Mouse (Mus musculus) neural tube, embryonic 11.5 days (tissue): ENCODE results near the gene Shisa7. TPM values are rescaled to one million over a fixed set of nuclear protein-coding genes. Genes with fewer than 3 reads are reported as not detected.
"Not testable (repeated sequence)": the region's sequence is repeated elsewhere in the genome, so short reads cannot be mapped to it uniquely, and the experiment has no call there.

Experiments
- ATAC-seq: fragments of 200-750 bp; cut with Nextera tagmentation; 2 replicates; pipeline ENCODE4 v1.8.0; 2017; ENCODE audit warnings: moderate number of reproducible peaks, mild to moderate bottlenecking, moderate TSS enrichment, moderate library complexity; ENCODE audit not compliant: insufficient read depth, low FRiP score, low TSS enrichment
- DNase-seq: peaks from one replicate; pipeline ENCODE4 v3.0.0-alpha.2; 2015; ENCODE audit warnings: low spot score
- H3K27ac ChIP-seq: fragments of 300-500 bp; sonication (generic); 2 replicates; pipeline ENCODE4 v1.5.1; 2014; ENCODE audit warnings: low read depth, mild to moderate bottlenecking, low read length
- H3K27me3 ChIP-seq: fragments of 300-500 bp; sonication (generic); 2 replicates; pipeline ENCODE4 v1.6.1; 2014; ENCODE audit warnings: mild to moderate bottlenecking, low read length, mixed read lengths; ENCODE audit not compliant: control insufficient read depth, insufficient read depth
- H3K36me3 ChIP-seq: fragments of 300-500 bp; sonication (generic); 2 replicates; pipeline ENCODE4 v1.6.1; 2014; ENCODE audit warnings: mild to moderate bottlenecking, low read length, moderate library complexity, mixed read lengths; ENCODE audit not compliant: control insufficient read depth, insufficient read depth
- H3K4me1 ChIP-seq: fragments of 300-500 bp; sonication (generic); 2 replicates; pipeline ENCODE4 v1.6.1; 2014; ENCODE audit warnings: low read length, mixed read lengths; ENCODE audit not compliant: control insufficient read depth, insufficient read depth
- H3K4me2 ChIP-seq: fragments of 300-500 bp; sonication (generic); 2 replicates; pipeline ENCODE4 v1.6.1; 2014; ENCODE audit warnings: low read depth, mild to moderate bottlenecking, moderate library complexity
- H3K4me3 ChIP-seq: fragments of 300-500 bp; sonication (generic); 2 replicates; pipeline ENCODE4 v1.5.1; 2014; ENCODE audit warnings: low read depth, low read length
- H3K9ac ChIP-seq: fragments of 300-500 bp; sonication (generic); 2 replicates; pipeline ENCODE4 v1.6.1; 2014; ENCODE audit warnings: mild to moderate bottlenecking, low read length
- H3K9me3 ChIP-seq: fragments of 300-500 bp; sonication (generic); 2 replicates; pipeline ENCODE4 v1.6.1; 2016; ENCODE audit warnings: low read length; ENCODE audit not compliant: control insufficient read depth
- WGBS: fragments of 180-500 bp; shearing (Covaris S2); extraction: QIAGEN DNeasy Blood & Tissue Kit; methylation state at CpG from one replicate; pipeline ENCODE4 v1.1.7; 2014; 5-methylcytosine and 5-hydroxymethylcytosine counted together
- polyA plus RNA-seq: library from polyadenylated mRNA; unstranded; fragments of >200 nt; fragmentation: Nextera tagmentation; extraction: Ambion mirVana; gene quantifications from 2 replicates; pipeline ENCODE4 v1.2.1, GENCODE M21; 2014

The Shisa7 gene
- polyA plus RNA-seq, 1 experiment from 2014 or later: 3.2 TPM

DNA sequence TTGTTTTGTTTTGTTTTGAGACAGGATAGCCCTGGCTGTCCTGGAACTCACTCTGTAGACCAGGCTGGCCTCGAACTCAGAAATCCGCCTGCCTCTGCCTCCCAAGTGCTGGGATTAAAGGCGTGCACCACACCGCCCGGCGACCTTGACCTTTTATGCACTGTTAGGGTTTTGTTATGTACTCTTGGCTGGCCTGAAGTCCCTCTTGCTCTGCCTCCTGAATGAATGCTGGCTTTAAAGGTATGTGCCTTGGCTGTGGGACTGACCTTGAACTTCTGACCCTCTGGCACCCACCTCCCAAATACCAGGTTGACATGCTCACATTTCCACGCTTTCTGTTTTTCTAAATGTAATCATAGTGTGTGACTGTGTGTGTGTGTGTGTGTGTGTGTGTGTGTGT, 23.6 kb downstream of the Shisa7 start:
- H3K27me3 ChIP-seq, H3K4me3 ChIP-seq, H3K9ac ChIP-seq, H3K9me3 ChIP-seq, H3K4me1 ChIP-seq, H3K36me3 ChIP-seq, H3K27ac ChIP-seq, DNase-seq, H3K4me2 ChIP-seq, ATAC-seq: not testable (repeated sequence)
- 92% methylated on average over 7 of the region's 7 CpGs for WGBS

DNA sequence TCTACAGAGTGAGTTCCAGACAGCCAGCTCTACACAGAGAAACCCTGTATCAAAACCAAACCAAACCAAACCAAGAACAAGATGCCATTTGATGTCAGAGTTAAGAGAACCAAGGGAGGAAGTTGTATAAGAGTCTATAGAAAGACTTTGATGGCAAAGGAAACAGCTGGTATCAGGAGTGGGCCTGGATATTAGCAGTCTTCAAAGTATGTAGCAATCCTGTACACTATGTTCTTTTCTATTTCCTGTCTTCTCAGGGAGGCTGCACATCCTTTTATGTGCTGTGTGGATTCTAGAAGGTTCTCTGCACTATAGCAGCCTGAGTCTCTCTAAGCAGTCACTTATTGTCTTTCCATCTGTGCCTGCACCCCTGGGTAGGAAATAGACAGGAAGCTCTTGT, 27.9 kb downstream of the Shisa7 start:
- Histone ChIP-seq H3K4me2 (no peak overlapping the region), H3K4me3 (no peak overlapping the region), H3K9ac (no peak overlapping the region), H3K27me3 (no peaks in the 10 kb centered on the region), H3K9me3 (no peaks in the 10 kb centered on the region), H3K27ac (no peak overlapping the region), H3K36me3 (no peaks in the 10 kb centered on the region), H3K4me1 (peaks cover 3% of the 10 kb centered on the region; the same call in 1 of the 2 replicates)
- no peak for DNase-seq
- ATAC-seq: no peak

DNA sequence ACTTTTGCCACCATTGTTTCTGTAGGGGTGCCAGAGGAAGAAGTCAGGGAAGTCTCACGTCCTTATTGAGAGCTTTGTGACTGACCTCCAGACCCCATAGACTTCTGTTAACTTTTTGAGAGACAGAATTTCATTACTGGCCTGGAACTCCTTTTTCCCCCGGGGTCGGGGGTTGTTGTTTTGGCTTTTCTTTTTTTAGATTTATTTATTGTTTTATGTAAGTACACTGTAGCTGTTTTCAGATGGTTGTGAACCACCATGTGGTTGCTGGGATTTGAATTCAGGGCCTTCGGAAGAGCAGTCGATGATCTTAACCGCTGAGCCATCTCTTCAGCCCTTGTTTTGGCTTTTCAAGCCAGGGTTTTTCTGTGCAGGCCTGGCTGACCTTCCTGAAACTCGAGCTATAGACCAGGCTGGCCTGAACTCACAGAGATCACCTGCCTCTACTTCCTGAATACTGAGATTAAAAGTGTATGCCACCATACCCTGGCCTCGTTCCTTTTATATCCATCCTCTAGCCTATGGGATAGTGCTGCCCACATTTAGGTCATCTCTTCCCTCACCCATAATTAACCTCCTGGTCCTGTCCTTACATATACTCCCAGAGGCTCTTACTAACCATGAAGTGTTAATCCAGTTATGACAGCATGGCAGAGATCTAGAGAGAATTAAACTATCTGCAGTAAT, 31.2 kb downstream of the Shisa7 start:
- peaks cover 5% of the 10 kb centered on the region; the same call in 1 of the 2 replicates for H3K36me3 ChIP-seq
- H3K27ac ChIP-seq: peak overlapping the region; percentile 56; the same call in 1 of the 2 replicates
- peak overlapping the region; percentile 99 for H3K4me3 ChIP-seq
- H3K9ac ChIP-seq: peak overlapping the region; percentile 44
- DNase-seq: no peak
- no peak for ATAC-seq
- H3K4me1 ChIP-seq: peaks cover 8% of the 10 kb centered on the region
- H3K27me3 ChIP-seq: no peaks in the 10 kb centered on the region
- no peaks in the 10 kb centered on the region for H3K9me3 ChIP-seq
- 22% methylated on average over 8 of the region's 8 CpGs for WGBS
- H3K4me2 ChIP-seq: peak overlapping the region; percentile 51

DNA sequence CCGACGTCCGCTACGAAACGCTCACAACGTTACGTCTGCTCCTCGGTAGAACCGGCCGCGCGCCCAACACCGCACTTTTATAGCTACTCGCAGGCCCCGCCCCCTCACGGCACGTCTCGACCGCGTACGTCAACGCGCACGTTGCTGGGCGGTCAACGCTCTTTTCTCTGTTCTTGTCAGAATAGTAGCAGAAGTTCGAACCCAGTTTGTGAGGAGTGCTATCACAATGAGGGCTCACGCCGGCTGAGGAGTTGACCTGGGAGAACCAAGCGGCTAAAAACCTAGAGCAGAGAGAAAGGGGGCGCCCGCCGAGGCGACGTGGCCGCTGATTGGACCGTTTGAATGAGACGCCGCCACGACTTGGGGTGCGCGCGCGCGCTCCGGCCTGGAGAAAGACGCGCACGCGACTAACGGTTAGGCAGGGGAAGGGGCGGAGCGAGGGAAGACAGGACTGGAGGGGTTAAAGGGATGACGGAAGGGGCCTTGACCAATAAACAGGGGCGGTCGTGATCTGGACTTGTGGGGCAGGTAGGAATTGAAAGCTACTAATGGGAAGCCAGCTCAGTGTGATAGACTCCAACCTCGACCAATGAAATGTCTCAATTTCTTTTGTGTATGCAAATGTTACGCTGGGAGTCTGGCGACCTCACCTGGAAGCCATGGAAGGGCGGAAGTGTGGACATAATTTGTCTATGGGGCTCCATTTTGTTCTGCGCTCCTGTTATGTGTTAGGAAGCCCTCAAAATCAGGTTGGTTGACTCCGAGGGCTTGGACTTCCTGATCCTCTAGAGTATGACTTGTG, 32.0 kb downstream of the Shisa7 start, which contains the start of gene Ube2s:
Gene Ube2s (minus strand): TSS at position 288 of the 802 bp plus-strand sequence.
- peak; percentile 99 for DNase-seq
- under 1% methylated on average over 59 of the region's 62 CpGs for WGBS

DNA sequence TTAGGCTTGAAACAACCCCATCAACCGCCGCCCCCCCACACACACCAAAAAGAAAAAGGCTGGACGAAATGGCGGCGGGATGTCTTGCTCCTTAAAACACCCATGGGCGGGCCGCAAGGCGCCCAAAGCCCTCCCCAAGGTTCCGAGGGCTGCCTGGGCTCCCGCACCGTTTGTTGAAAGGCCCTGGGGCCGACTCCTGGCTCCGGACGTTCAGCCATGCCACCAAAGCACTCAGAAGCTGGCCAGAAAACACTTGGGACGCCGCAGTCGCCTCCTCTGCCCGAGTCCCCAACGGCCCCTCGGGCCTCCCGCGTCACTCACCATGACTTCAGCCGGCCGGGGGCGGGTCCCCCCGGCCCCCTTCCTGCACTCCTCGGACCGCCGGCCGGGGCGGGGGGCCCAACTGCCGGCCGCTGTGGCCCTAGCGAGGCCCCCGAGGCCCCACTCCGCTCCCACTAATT, 32.6 kb downstream of the Shisa7 start:
- H3K9ac ChIP-seq: peak overlapping the region; percentile 97
- 1% methylated on average over 23 of the region's 36 CpGs for WGBS
- peaks cover 8% of the 10 kb centered on the region for H3K4me1 ChIP-seq
- peak overlapping the region; percentile 71 for H3K4me2 ChIP-seq
- H3K27me3 ChIP-seq: no peaks in the 10 kb centered on the region
- H3K36me3 ChIP-seq: peaks cover 9% of the 10 kb centered on the region
- DNase-seq: peak; percentile 67
- peak overlapping the region; percentile 88 for H3K27ac ChIP-seq
- ATAC-seq: no peak; the same call in 1 of the 2 replicates
- H3K9me3 ChIP-seq: no peaks in the 10 kb centered on the region
- peak overlapping the region; percentile 99 for H3K4me3 ChIP-seq

More for the DNA sequence above, 32.0 kb downstream of the Shisa7 start, which contains the start of gene Ube2s:
- Histone ChIP-seq H3K4me3 (peak within 1 kb of the TSS; percentile 99), H3K9ac (peak within 1 kb of the TSS; percentile 97), H3K9me3 (no peaks in the 10 kb centered on the region), H3K4me1 (peaks cover 8% of the 10 kb centered on the region), H3K4me2 (peak within 1 kb of the TSS; percentile 71), H3K27me3 (no peaks in the 10 kb centered on the region), H3K27ac (peak within 1 kb of the TSS; percentile 88), H3K36me3 (peaks cover 5% of the 10 kb centered on the region)
- ATAC-seq: peak; percentile 99

DNA sequence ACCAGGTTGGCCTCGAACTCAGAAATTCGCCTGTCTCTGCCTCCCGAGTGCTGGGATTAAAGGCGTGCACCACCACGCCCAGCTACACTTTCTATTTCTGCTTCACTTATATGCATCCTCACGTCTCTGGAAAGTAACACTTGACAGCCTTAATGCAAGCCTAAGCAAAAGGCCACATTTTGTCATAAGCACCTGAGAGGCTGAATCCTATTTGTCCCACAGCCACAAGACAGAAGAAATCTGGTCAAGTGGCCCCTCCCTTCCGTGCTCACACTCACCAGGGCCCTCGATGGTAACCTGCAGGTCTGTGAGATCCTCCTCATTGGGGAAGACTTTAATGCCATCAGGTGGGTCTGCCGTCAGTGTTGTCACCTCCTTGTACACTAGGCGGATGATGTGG, 33.4 kb downstream of the Shisa7 start:
- not testable (repeated sequence) for H3K27me3 ChIP-seq, H3K4me1 ChIP-seq, DNase-seq, H3K9me3 ChIP-seq, ATAC-seq, H3K27ac ChIP-seq
- WGBS: 45% methylated on average over 10 of the region's 10 CpGs
- H3K36me3 ChIP-seq: peaks cover 13% of the 10 kb centered on the region
- peak overlapping the region; percentile 97 for H3K9ac ChIP-seq
- H3K4me2 ChIP-seq: peak overlapping the region; percentile 71
- H3K4me3 ChIP-seq: peak overlapping the region; percentile 99

DNA sequence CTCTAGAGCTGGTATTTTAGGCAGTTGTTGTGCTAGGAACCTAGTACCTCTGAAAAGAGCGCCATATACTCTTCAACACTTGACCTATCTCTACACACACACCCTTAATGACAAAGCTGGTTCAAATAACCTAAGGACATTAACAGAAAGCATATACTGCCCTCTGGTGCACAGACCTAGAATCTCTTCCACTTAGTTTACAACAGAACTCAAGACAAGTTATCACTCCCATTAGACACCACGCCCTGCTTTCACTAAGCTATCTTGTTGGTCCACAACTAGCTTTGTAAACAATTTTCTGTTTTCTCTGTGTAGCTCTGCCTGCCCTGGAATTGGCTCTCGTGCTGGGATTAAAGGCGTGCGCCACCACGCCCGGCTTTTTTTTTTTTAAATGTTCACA, 37.8 kb downstream of the Shisa7 start:
- peaks cover 13% of the 10 kb centered on the region for H3K36me3 ChIP-seq

DNA sequence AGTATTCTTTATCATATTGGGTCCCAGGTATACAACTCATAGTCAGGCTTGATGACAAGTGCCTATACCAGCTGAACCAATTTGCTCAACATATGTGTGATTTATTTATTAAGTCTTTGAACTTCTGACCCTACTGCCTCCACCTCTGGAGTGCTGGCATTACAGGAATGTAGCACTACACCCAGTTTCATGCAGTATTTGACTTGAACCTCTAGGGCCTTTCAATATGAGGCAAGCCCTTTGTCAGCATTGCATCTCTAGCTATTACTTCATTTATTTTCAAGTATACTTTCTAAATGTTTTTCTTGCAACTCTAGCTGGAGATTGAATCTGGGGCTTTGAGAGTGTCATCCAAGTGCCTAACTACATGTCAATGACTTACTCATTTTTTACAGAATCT, 42.2 kb downstream of the Shisa7 start:
- H3K4me3 ChIP-seq: no peak overlapping the region
- H3K27me3 ChIP-seq: no peaks in the 10 kb centered on the region
- DNase-seq (no peak), ATAC-seq (no peak)
- no peak overlapping the region for H3K4me2 ChIP-seq
- H3K9ac ChIP-seq: no peak overlapping the region
- H3K9me3 ChIP-seq: no peaks in the 10 kb centered on the region
- no peaks in the 10 kb centered on the region for H3K4me1 ChIP-seq
- H3K27ac ChIP-seq: no peak overlapping the region
- peaks cover 12% of the 10 kb centered on the region for H3K36me3 ChIP-seq

More for the DNA sequence above, 37.8 kb downstream of the Shisa7 start:
- Histone ChIP-seq H3K9ac (no peak overlapping the region), H3K27me3 (no peaks in the 10 kb centered on the region), H3K4me2 (no peak overlapping the region), H3K9me3 (no peaks in the 10 kb centered on the region), H3K27ac (no peak overlapping the region), H3K4me1 (peaks cover 5% of the 10 kb centered on the region; the same call in 1 of the 2 replicates), H3K4me3 (no peak overlapping the region)
- no peak for ATAC-seq
- DNase-seq: no peak
- WGBS: 90% methylated on average over 7 of the region's 7 CpGs
